Mouse (Mus musculus) midbrain, embryonic 10.5 days (tissue): ENCODE data around the gene Pla2g3. TPM values are rescaled to one million over a fixed set of nuclear protein-coding genes. Genes with fewer than 3 reads are reported as not detected.

Experiments
- DNase-seq: peaks from one replicate; pipeline ENCODE4 v3.0.0-alpha.2; 2017; ENCODE audit warnings: low spot score
- H3K27ac ChIP-seq: fragments of 300-500 bp; sonication (generic); replicated peaks from 2 replicates; pipeline ENCODE4 v1.5.1; 2016; ENCODE audit warnings: mild to moderate bottlenecking
- H3K27me3 ChIP-seq: fragments of 300-500 bp; sonication (generic); 2 replicates; pipeline ENCODE4 v1.6.1; 2016; ENCODE audit warnings: low read depth, mild to moderate bottlenecking; ENCODE audit not compliant: poor library complexity, severe bottlenecking
- H3K36me3 ChIP-seq: fragments of 300-500 bp; sonication (generic); 2 replicates; pipeline ENCODE4 v1.6.1; 2016; ENCODE audit warnings: mild to moderate bottlenecking, moderate library complexity
- H3K4me1 ChIP-seq: fragments of 300-500 bp; sonication (generic); 2 replicates; pipeline ENCODE4 v1.6.1; 2016
- H3K4me3 ChIP-seq: fragments of 300-500 bp; sonication (generic); 2 replicates; pipeline ENCODE4 v1.5.1; 2016; ENCODE audit warnings: mild to moderate bottlenecking, moderate library complexity
- H3K9me3 ChIP-seq: fragments of 300-500 bp; sonication (generic); replicated peaks from 2 replicates; pipeline ENCODE4 v1.6.1; 2016; ENCODE audit warnings: mild to moderate bottlenecking
- WGBS: fragments of 180-500 bp; shearing (Covaris S2); methylation state at CpG from one replicate; pipeline ENCODE4 v1.1.7; 2016; 5-methylcytosine and 5-hydroxymethylcytosine counted together
- polyA plus RNA-seq: library from polyadenylated mRNA; unstranded; fragments of >200 nt; fragmentation: Nextera tagmentation; extraction: Ambion mirVana; gene quantifications from 2 replicates; pipeline ENCODE4 v1.2.1, GENCODE M21; 2016

The Pla2g3 gene
- polyA plus RNA-seq, 1 experiment from 2014 or later: 0.75 TPM

DNA sequence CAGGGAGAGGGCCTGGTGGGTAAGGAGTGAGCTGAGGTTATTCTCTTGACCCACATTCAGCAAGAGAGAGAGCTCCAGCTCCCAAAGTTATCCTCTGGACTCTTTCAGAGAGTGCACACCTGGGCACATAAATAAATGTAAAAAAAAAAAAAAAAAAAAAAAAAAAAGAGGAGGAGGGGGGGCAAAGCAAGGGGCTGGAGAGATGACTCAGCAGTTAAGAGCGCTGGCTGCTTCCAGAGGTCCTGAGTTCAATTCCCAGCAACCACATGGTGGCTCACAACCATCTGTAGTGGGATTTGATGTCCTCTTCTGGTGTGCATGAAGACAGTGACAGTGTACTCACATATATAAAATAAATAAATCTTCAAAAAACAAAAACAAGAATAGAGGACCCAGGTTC lies 9.2 kb downstream of the Pla2g3 start:
- Histone ChIP-seq H3K27ac (no peak overlapping the region), H3K4me3 (no peak overlapping the region), H3K27me3 (0 out of 2 replicates have a peak, but pooled peaks cover 4% of the 10 kb centered on the region), H3K36me3 (no peaks in the 10 kb centered on the region), H3K4me1 (peaks cover 5% of the 10 kb centered on the region; the same call in 1 of the 2 replicates), H3K9me3 (no peaks in the 10 kb centered on the region)
- WGBS: 86% methylated on average over 1 of the region's 1 CpGs
- DNase-seq: no peak

DNA sequence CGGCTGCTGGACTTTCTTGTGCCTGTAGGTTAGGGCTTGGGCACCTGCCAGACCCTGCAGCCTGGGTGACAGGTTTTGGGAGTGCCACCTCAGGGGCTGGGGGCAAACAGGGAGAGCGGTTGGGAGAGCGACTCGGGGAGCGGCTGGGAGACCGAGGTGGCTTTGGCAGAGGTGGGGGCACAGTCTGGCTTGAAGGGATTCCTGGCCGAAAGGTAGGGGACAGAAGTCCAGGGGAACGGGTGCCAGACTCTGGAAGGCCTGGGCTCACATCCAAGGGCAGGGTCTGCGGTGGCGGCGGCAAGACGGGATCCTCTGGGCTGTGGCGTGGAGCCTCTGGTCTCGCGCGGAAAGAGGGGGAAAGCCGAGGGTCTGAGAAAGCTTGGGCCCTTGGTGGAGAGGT lies 14.0 kb downstream of the Pla2g3 start:
- Histone ChIP-seq H3K4me3 (no peak overlapping the region), H3K27me3 (0 out of 2 replicates have a peak, but pooled peaks cover 7% of the 10 kb centered on the region), H3K27ac (no peak overlapping the region), H3K36me3 (no peaks in the 10 kb centered on the region), H3K4me1 (no peaks in the 10 kb centered on the region), H3K9me3 (no peaks in the 10 kb centered on the region)
- WGBS: 78% methylated on average over 17 of the region's 17 CpGs
- no peak for DNase-seq

DNA sequence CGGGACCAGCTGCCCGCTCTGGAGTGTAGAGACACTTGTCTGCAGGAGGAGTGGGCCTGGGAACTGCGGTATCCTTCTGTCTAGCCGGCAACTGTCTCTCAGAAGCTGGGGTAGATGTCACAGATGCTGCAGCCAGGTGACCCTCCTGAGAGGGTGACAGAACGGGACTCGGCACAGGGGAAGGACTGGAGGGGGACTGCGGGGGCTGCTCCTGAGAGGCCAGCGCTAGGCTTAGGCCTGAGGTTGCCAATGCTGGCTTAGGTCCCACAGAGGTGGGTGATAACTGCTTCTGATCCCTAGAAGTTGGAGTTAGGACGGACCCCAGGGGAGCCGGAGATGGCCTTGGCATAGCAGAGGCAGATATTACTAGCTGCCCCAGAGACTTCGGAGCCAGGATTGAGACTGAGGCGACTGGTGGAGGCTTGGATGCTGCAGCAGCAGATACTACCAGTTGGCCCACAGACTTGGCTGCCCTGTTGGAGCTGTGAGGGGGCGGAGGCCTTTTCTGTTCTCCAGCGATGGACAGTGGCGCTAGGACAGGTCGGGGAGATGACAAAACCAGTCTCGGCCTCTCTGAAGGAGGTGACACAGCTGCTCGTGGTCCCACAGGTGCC lies 14.5 kb downstream of the Pla2g3 start:
- Histone ChIP-seq H3K9me3 (no peaks in the 10 kb centered on the region), H3K4me1 (no peaks in the 10 kb centered on the region), H3K4me3 (no peak overlapping the region), H3K27ac (no peak overlapping the region), H3K36me3 (no peaks in the 10 kb centered on the region), H3K27me3 (0 out of 2 replicates have a peak, but pooled peaks cover 7% of the 10 kb centered on the region)
- 84% methylated on average over 18 of the region's 18 CpGs for WGBS
- DNase-seq: no peak

- Histone ChIP-seq H3K4me1 (no peaks in the 10 kb centered on the region), H3K27me3 (0 out of 2 replicates have a peak, but pooled peaks cover 7% of the 10 kb centered on the region), H3K27ac (no peak overlapping the region), H3K4me3 (no peak overlapping the region), H3K9me3 (no peaks in the 10 kb centered on the region), H3K36me3 (no peaks in the 10 kb centered on the region)
- 71% methylated on average over 11 of the region's 11 CpGs for WGBS
- DNase-seq: no peak
Observed at GRCm38 (mm10) chr11:3503755-3504693, 15.9 kb downstream of the Pla2g3 start.

DNA sequence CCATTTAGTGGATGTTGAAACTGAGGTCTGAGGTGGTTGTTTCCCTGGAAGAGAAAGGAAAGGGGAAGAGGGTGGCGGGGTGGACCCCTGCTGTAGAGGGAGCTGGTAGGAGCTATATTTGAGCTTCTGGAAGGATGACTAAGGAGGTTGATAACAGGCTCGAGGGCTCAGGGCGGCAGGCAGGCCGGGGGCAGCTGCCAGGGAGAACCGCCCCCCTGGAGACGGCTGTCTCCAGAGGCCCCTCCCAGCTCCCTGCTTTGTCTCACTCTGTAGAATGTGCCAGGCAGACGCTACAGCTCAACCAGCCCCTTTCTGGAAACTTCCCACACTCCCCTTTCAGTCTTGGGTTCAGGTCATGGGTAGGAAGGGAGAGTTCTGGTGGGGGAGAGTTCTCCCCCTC lies 20.1 kb downstream of the Pla2g3 start:
- no peaks in the 10 kb centered on the region for H3K4me1 ChIP-seq
- no peak for DNase-seq
- H3K9me3 ChIP-seq: no peaks in the 10 kb centered on the region
- H3K36me3 ChIP-seq: no peaks in the 10 kb centered on the region
- no peaks in the 10 kb centered on the region for H3K27me3 ChIP-seq
- H3K4me3 ChIP-seq: no peak overlapping the region
- WGBS: 59% methylated on average over 7 of the region's 7 CpGs
- H3K27ac ChIP-seq: no peak overlapping the region

DNA sequence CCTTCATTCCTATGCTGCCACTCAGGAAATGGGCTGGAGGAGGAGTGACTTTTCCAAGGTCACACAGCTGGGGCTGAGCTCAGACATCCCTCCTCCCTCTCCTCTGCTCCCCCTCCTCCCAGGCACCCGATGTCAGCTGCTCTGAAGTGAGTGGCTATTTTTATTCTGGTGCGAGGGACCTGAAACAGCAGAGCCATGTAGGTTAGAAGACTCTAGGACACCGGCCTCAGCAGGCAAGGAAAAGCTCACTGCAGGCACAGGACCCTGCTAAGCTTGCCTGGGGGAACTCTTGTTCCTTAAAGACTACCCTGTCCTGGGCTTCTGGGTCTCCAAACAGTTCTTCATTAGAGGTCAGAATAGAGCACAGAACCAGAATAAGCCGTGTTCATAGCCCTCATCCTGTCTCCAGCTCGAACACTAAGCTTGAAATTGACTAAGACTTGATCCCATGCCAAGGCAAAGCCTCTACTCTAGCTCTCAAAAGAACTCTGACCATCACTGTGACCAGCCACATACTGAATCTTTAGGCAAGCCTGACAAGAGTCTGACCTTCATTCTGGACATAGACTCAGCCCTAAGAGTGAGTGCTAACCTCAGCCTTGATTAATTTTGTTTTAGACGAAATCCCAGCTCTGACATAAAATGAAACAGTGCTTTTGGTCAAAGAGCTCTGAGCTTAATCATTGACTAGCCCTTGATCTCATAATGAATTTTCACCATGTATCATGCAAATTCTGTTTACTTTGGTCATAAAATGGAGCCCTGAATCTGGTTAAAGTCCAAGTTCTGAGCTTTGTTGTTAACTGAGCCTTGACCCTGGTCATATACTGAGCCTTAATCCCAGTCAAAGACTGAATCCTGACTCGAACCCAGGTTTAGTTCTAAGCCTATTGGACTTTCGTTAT lies 21.3 kb downstream of the Pla2g3 start:
- Histone ChIP-seq H3K9me3 (no peaks in the 10 kb centered on the region), H3K4me1 (peaks cover 5% of the 10 kb centered on the region), H3K4me3 (no peak overlapping the region), H3K36me3 (no peaks in the 10 kb centered on the region), H3K27me3 (no peaks in the 10 kb centered on the region), H3K27ac (no peak overlapping the region)
- 82% methylated on average over 8 of the region's 8 CpGs for WGBS
- DNase-seq: no peak

DNA sequence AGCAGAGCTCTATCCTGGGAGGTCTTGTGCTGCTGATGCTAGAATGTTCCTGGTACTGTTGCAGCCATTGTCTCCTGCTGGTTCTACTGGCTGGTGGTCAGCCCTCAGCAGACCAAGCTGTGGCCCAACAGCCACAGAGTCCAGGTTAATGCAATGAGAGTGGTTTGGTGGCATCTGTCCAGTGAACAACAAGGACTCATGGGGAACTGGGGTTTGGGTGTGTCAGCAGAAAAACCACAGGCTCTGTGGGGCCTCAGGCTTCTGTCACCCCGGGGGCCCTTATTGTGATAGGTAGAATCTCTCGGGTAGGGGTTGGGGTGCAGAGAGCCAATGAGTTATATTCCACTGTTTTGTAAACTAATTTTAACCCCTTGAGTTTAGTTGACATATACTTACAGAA lies 22.2 kb downstream of the Pla2g3 start:
- no peak for DNase-seq
- no peak overlapping the region for H3K27ac ChIP-seq
- WGBS: 89% methylated on average over 2 of the region's 2 CpGs

DNA sequence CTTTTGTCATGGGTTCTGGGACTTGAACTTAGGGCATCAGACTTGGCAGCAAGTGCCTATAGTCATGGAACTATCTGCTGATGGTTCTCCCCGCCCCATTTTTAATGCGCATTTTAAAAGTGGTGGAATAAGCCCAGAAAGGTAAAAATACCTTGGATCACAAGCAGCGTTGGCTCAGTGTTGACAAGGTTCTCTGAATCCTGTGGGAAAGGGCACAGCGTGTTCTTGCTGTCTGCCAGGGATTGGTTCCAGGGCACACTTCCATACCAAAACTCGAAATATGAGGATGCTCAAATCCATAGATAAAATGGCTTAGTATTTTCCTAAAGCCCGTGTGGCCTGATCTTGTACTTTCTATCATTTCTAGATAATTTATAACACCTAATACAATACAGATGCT lies 25.2 kb downstream of the Pla2g3 start:
- peaks cover 34% of the 10 kb centered on the region for H3K4me1 ChIP-seq
- no peak for DNase-seq
- WGBS: 89% methylated on average over 6 of the region's 6 CpGs
- H3K27ac ChIP-seq: no peak overlapping the region
- peaks cover 35% of the 10 kb centered on the region for H3K27me3 ChIP-seq
- no peak overlapping the region for H3K4me3 ChIP-seq
- H3K36me3 ChIP-seq: no peaks in the 10 kb centered on the region
- no peaks in the 10 kb centered on the region for H3K9me3 ChIP-seq

More for the DNA sequence above, 22.2 kb downstream of the Pla2g3 start:
- Histone ChIP-seq H3K27me3 (peaks cover 5% of the 10 kb centered on the region), H3K4me1 (peaks cover 13% of the 10 kb centered on the region), H3K9me3 (no peaks in the 10 kb centered on the region), H3K36me3 (no peaks in the 10 kb centered on the region), H3K4me3 (no peak overlapping the region)

DNA sequence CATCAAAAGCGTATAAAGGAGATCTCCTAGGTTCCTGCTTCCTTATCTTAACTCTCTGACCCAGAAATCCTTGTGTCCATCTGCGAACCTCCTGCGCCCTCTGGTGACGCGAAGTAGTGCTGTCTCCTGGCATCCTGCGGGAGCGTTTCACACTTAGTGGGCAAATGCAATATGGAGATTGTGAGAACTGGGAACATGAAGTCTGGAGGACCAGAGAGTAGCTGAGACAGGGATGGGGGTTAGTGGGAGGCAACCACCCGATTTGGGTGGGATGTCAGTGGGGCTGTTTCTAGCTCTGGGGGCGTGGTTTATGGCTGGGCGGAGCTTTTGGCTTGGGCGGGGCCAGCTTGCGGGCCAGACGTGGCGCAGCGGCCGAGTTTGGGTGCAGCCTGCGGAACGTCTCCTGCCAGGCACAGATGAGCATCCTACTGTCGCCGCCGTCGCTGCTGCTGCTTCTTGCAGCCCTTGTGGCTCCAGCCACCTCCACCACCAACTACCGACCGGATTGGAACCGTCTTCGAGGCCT lies 26.5 kb downstream of the Pla2g3 start, which contains the start of gene Selenom:
Gene Selenom, plus strand, starts transcription at position 156 of the 526 bp plus-strand sequence.
- Histone ChIP-seq H3K36me3 (no peaks in the 10 kb centered on the region; the same call in 1 of the 2 replicates), H3K4me1 (peaks cover 34% of the 10 kb centered on the region), H3K4me3 (peak within 1 kb of the TSS; percentile 62), H3K27ac (peak within 1 kb of the TSS; percentile 71), H3K9me3 (no peaks in the 10 kb centered on the region), H3K27me3 (peaks cover 40% of the 10 kb centered on the region)
- under 1% methylated on average over 26 of the region's 26 CpGs for WGBS
- peak; percentile 84 for DNase-seq

GRCm38 (mm10) chr11:3515216-3515615 lies 27.1 kb downstream of the Pla2g3 start:
- Histone ChIP-seq H3K27me3 (peaks cover 40% of the 10 kb centered on the region), H3K9me3 (no peaks in the 10 kb centered on the region), H3K4me1 (peaks cover 34% of the 10 kb centered on the region), H3K4me3 (peak overlapping the region; percentile 62), H3K36me3 (peaks cover 1% of the 10 kb centered on the region; the same call in 1 of the 2 replicates), H3K27ac (peak overlapping the region; percentile 71; the same call in 1 of the 2 replicates)
- no peak for DNase-seq
- 10% methylated on average over 4 of the region's 4 CpGs for WGBS

- Histone ChIP-seq H3K9me3 (no peaks in the 10 kb centered on the region), H3K4me3 (no peak overlapping the region), H3K27ac (no peak overlapping the region), H3K4me1 (peaks cover 34% of the 10 kb centered on the region), H3K36me3 (peaks cover 6% of the 10 kb centered on the region), H3K27me3 (peaks cover 40% of the 10 kb centered on the region)
- 79% methylated on average over 4 of the region's 4 CpGs for WGBS
- DNase-seq: no peak
Observed at GRCm38 (mm10) chr11:3515637-3516036, 27.6 kb downstream of the Pla2g3 start.

DNA sequence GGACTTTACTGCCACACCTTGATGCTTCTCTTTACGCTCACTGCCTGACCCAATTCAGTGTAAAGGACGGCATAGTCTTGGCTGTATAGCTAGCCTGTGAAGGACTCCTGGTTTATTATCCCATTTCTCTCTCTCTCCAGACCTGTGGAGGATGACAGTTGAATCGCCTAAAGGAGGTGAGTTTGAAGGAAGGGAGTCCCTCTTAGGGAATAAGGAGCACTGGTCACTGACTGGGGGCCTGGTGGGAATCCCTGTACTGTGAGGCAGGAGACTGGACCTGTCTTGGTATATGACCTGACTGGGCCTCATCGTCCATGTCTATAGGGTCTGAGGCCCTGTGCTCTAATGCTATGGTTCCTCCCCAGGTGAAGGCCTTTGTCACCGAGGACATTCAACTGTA lies 28.0 kb downstream of the Pla2g3 start:
- Histone ChIP-seq H3K36me3 (peaks cover 11% of the 10 kb centered on the region), H3K4me3 (no peak overlapping the region), H3K4me1 (peaks cover 34% of the 10 kb centered on the region), H3K27ac (no peak overlapping the region), H3K27me3 (peaks cover 40% of the 10 kb centered on the region), H3K9me3 (no peaks in the 10 kb centered on the region)
- no peak for DNase-seq
- WGBS: 81% methylated on average over 5 of the region's 5 CpGs
